Mouse (Mus musculus) liver, adult 2 months (tissue): ENCODE measurements around the gene Aqp1.

Experiments used
- CTCF ChIP-seq: fragments of 200-500 bp; IDR thresholded peaks from 2 replicates; pipeline ENCODE4 v1.5.1; 2011; ENCODE audit warnings: low read depth, low read length, control low read depth
- POLR2A ChIP-seq: fragments of 200-500 bp; IDR thresholded peaks from 2 replicates; pipeline ENCODE4 v1.6.1; 2011; ENCODE audit warnings: low read length, control low read depth; ENCODE audit not compliant: insufficient read depth; ENCODE audit errors: extremely low read depth

DNA sequence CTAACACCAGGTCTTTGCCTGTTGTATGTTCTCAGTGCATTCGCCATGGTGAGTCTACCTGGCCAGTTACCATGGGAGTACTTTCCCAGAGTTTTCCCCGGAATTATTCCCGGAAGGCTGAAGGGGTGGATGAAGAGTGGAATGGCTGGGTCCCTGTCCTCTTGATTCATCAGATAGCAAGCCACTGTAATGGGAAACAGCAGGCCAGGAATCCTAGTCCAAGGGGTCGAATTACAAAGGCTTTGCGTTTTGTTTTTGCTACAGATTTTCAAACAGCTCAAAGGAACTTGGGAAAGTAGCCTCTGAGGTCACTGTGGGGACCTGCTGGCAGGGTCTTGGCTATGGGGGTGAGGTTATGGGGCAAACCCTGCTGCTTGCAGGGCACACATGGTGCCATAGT lies 24.3 kb upstream of the Aqp1 start:
- TF ChIP-seq POLR2A (no peak), CTCF (no peak)
